Mouse (Mus musculus) forebrain, embryonic 13.5 days (tissue): ENCODE results near the gene Itpr1. TPM values are rescaled to one million over a fixed set of nuclear protein-coding genes. Genes with fewer than 3 reads are reported as not detected.

ENCODE experiments used
- ATAC-seq: fragments of 200-750 bp; cut with Nextera tagmentation; 2 replicates; pipeline ENCODE4 v1.8.0; 2017
- H3K27ac ChIP-seq: fragments of 300-500 bp; sonication (generic); 2 replicates; pipeline ENCODE4 v1.5.1; 2015; ENCODE audit warnings: inconsistent platforms, mild to moderate bottlenecking, moderate library complexity
- H3K27me3 ChIP-seq: fragments of 300-500 bp; sonication (generic); 2 replicates; pipeline ENCODE4 v1.6.1; 2015; ENCODE audit warnings: mild to moderate bottlenecking, inconsistent platforms
- H3K36me3 ChIP-seq: fragments of 300-500 bp; sonication (generic); 2 replicates; pipeline ENCODE4 v1.6.1; 2015; ENCODE audit warnings: mild to moderate bottlenecking, inconsistent platforms; ENCODE audit not compliant: poor library complexity, severe bottlenecking
- H3K4me1 ChIP-seq: fragments of 300-500 bp; sonication (generic); 2 replicates; pipeline ENCODE4 v1.6.1; 2015; ENCODE audit warnings: inconsistent platforms
- H3K4me2 ChIP-seq: fragments of 300-500 bp; sonication (generic); 2 replicates; pipeline ENCODE4 v1.6.1; 2015; ENCODE audit warnings: inconsistent platforms, mild to moderate bottlenecking, moderate library complexity
- H3K4me3 ChIP-seq: fragments of 300-500 bp; sonication (generic); 2 replicates; pipeline ENCODE4 v1.5.1; 2015; ENCODE audit warnings: mild to moderate bottlenecking, inconsistent platforms
- H3K9ac ChIP-seq: fragments of 300-500 bp; sonication (generic); 2 replicates; pipeline ENCODE4 v1.6.1; 2015; ENCODE audit warnings: mild to moderate bottlenecking, inconsistent platforms
- H3K9me3 ChIP-seq: fragments of 300-500 bp; sonication (generic); replicated peaks from 2 replicates; pipeline ENCODE4 v1.6.1; 2016; ENCODE audit warnings: inconsistent platforms
- WGBS: fragments of 180-500 bp; shearing (Covaris S2); methylation state at CpG from one replicate; pipeline ENCODE4 v1.1.7; 2015; 5-methylcytosine and 5-hydroxymethylcytosine counted together
- polyA plus RNA-seq: library from polyadenylated mRNA; unstranded; fragments of >200 nt; fragmentation: Nextera tagmentation; extraction: Ambion mirVana; gene quantifications from 2 replicates; pipeline ENCODE4 v1.2.1, GENCODE M21; 2015

Gene Itpr1
- polyA plus RNA-seq, 1 experiment from 2014 or later: 6.9 TPM

- no peaks in the 10 kb centered on the region for H3K27me3 ChIP-seq
- H3K27ac ChIP-seq: 0 out of 2 replicates have a peak overlapping the region, but pooled peaks have one; percentile 20
- no peak overlapping the region for H3K4me3 ChIP-seq
- no peaks in the 10 kb centered on the region for H3K36me3 ChIP-seq
- H3K4me1 ChIP-seq: no peaks in the 10 kb centered on the region
- no peak overlapping the region for H3K4me2 ChIP-seq
- ATAC-seq: peak; percentile 88
- no peak overlapping the region for H3K9ac ChIP-seq
- 62% methylated on average over 2 of the region's 2 CpGs for WGBS
- H3K9me3 ChIP-seq: no peaks in the 10 kb centered on the region
Measured at GRCm38 (mm10) chr6:108321653-108322052, 108.8 kb downstream of the Itpr1 start.

- H3K4me2 ChIP-seq: no peak overlapping the region
- H3K4me1 ChIP-seq: no peaks in the 10 kb centered on the region
- H3K9me3 ChIP-seq: no peaks in the 10 kb centered on the region
- H3K36me3 ChIP-seq: no peaks in the 10 kb centered on the region
- 82% methylated on average over 6 of the region's 6 CpGs for WGBS
- H3K9ac ChIP-seq: no peak overlapping the region
- no peak overlapping the region for H3K27ac ChIP-seq
- no peaks in the 10 kb centered on the region for H3K27me3 ChIP-seq
- ATAC-seq: no peak
- no peak overlapping the region for H3K4me3 ChIP-seq
Measured at GRCm38 (mm10) chr6:108324464-108325025, 111.6 kb downstream of the Itpr1 start.

- Histone ChIP-seq H3K4me2 (no peak overlapping the region), H3K4me3 (no peak overlapping the region), H3K9ac (no peak overlapping the region), H3K27me3 (no peaks in the 10 kb centered on the region), H3K36me3 (no peaks in the 10 kb centered on the region), H3K9me3 (no peaks in the 10 kb centered on the region), H3K4me1 (no peaks in the 10 kb centered on the region), H3K27ac (no peak overlapping the region)
- ATAC-seq: no peak
- 95% methylated on average over 10 of the region's 10 CpGs for WGBS
Measured at GRCm38 (mm10) chr6:108325400-108325799, 112.5 kb downstream of the Itpr1 start.

- H3K27ac ChIP-seq: no peak overlapping the region
- H3K4me3 ChIP-seq: no peak overlapping the region
- ATAC-seq: no peak
- H3K4me2 ChIP-seq: no peak overlapping the region
- WGBS: 94% methylated on average over 12 of the region's 12 CpGs
- H3K4me1 ChIP-seq: no peaks in the 10 kb centered on the region
- H3K36me3 ChIP-seq: no peaks in the 10 kb centered on the region
- H3K9me3 ChIP-seq: no peaks in the 10 kb centered on the region
- no peaks in the 10 kb centered on the region for H3K27me3 ChIP-seq
- H3K9ac ChIP-seq: no peak overlapping the region
Measured at GRCm38 (mm10) chr6:108325948-108326411, 113.1 kb downstream of the Itpr1 start.

- no peak for ATAC-seq
- H3K27me3 ChIP-seq: no peaks in the 10 kb centered on the region
- H3K9ac ChIP-seq: no peak overlapping the region
Measured at GRCm38 (mm10) chr6:108326751-108327161, 113.9 kb downstream of the Itpr1 start.

GRCm38 (mm10) chr6:108327561-108327960 lies 114.7 kb downstream of the Itpr1 start:
- Histone ChIP-seq H3K9ac (no peak overlapping the region), H3K27me3 (no peaks in the 10 kb centered on the region), H3K36me3 (no peaks in the 10 kb centered on the region), H3K4me3 (no peak overlapping the region), H3K4me1 (no peaks in the 10 kb centered on the region), H3K4me2 (no peak overlapping the region), H3K27ac (no peak overlapping the region), H3K9me3 (no peaks in the 10 kb centered on the region)
- no peak for ATAC-seq
- 90% methylated on average over 6 of the region's 6 CpGs for WGBS

More at GRCm38 (mm10) chr6:108326751-108327161, 113.9 kb downstream of the Itpr1 start:
- Histone ChIP-seq H3K9me3 (no peaks in the 10 kb centered on the region), H3K4me3 (no peak overlapping the region), H3K27ac (no peak overlapping the region), H3K4me2 (no peak overlapping the region), H3K36me3 (no peaks in the 10 kb centered on the region), H3K4me1 (no peaks in the 10 kb centered on the region)
- 72% methylated on average over 10 of the region's 10 CpGs for WGBS

GRCm38 (mm10) chr6:108328296-108328695 lies 115.4 kb downstream of the Itpr1 start:
- WGBS: 90% methylated on average over 7 of the region's 7 CpGs

GRCm38 (mm10) chr6:108330461-108330860 lies 117.6 kb downstream of the Itpr1 start:
- no peak overlapping the region for H3K9ac ChIP-seq
- 86% methylated on average over 8 of the region's 8 CpGs for WGBS
- H3K9me3 ChIP-seq: no peaks in the 10 kb centered on the region
- no peaks in the 10 kb centered on the region for H3K27me3 ChIP-seq
- no peak for ATAC-seq
- peaks cover 14% of the 10 kb centered on the region for H3K4me1 ChIP-seq
- no peak overlapping the region for H3K4me3 ChIP-seq
- H3K27ac ChIP-seq: no peak overlapping the region
- H3K4me2 ChIP-seq: no peak overlapping the region
- no peaks in the 10 kb centered on the region for H3K36me3 ChIP-seq

More at GRCm38 (mm10) chr6:108328296-108328695, 115.4 kb downstream of the Itpr1 start:
- Histone ChIP-seq H3K4me2 (no peak overlapping the region), H3K4me3 (no peak overlapping the region), H3K36me3 (no peaks in the 10 kb centered on the region), H3K9me3 (no peaks in the 10 kb centered on the region), H3K27ac (no peak overlapping the region), H3K4me1 (no peaks in the 10 kb centered on the region), H3K27me3 (no peaks in the 10 kb centered on the region), H3K9ac (no peak overlapping the region)
- no peak for ATAC-seq

- WGBS: 75% methylated on average over 3 of the region's 3 CpGs
- Histone ChIP-seq H3K4me2 (no peak overlapping the region), H3K4me1 (peaks cover 17% of the 10 kb centered on the region), H3K9me3 (no peaks in the 10 kb centered on the region), H3K9ac (no peak overlapping the region), H3K4me3 (no peak overlapping the region), H3K27me3 (no peaks in the 10 kb centered on the region), H3K36me3 (no peaks in the 10 kb centered on the region), H3K27ac (no peak overlapping the region)
- ATAC-seq: no peak
Measured at GRCm38 (mm10) chr6:108331268-108331667, 118.4 kb downstream of the Itpr1 start.

- Histone ChIP-seq H3K9me3 (no peaks in the 10 kb centered on the region), H3K4me2 (no peak overlapping the region), H3K9ac (no peak overlapping the region), H3K4me1 (peaks cover 17% of the 10 kb centered on the region), H3K27me3 (no peaks in the 10 kb centered on the region), H3K27ac (peak overlapping the region; percentile 25; the same call in 1 of the 2 replicates), H3K36me3 (no peaks in the 10 kb centered on the region), H3K4me3 (no peak overlapping the region)
- 89% methylated on average over 3 of the region's 3 CpGs for WGBS
- ATAC-seq: no peak
Measured at GRCm38 (mm10) chr6:108334059-108334458, 121.2 kb downstream of the Itpr1 start.

- Histone ChIP-seq H3K27me3 (no peaks in the 10 kb centered on the region), H3K4me1 (peaks cover 17% of the 10 kb centered on the region), H3K4me3 (no peak overlapping the region), H3K4me2 (no peak overlapping the region), H3K9me3 (no peaks in the 10 kb centered on the region), H3K36me3 (no peaks in the 10 kb centered on the region), H3K9ac (no peak overlapping the region), H3K27ac (no peak overlapping the region)
- peak; percentile 65; the same call in 1 of the 2 replicates for ATAC-seq
Measured at GRCm38 (mm10) chr6:108335202-108335823, 122.4 kb downstream of the Itpr1 start.

- peaks cover 17% of the 10 kb centered on the region for H3K4me1 ChIP-seq
- H3K27ac ChIP-seq: no peak overlapping the region
- 90% methylated on average over 6 of the region's 6 CpGs for WGBS
- no peak for ATAC-seq
- no peaks in the 10 kb centered on the region for H3K27me3 ChIP-seq
- no peaks in the 10 kb centered on the region for H3K9me3 ChIP-seq
- no peak overlapping the region for H3K9ac ChIP-seq
- H3K4me2 ChIP-seq: no peak overlapping the region
- no peaks in the 10 kb centered on the region for H3K36me3 ChIP-seq
- H3K4me3 ChIP-seq: no peak overlapping the region
Measured at GRCm38 (mm10) chr6:108336506-108336905, 123.6 kb downstream of the Itpr1 start.
